In genomic region chr3:66762446-66762845, GRCm38 (mm10) we compare ENCODE assay signal across 23 mouse cellular contexts.
DNase-seq lines count a peak whose midpoint lies in the region; ATAC-seq lines count a peak whose summit lies in the region.
"Had no signal": no experiment of that assay in that cellular context is flagged by ENCODE, and none has a peak within 500 bp of the region (broad histone marks: within the 10 kb centered on the region; RNA-seq: fewer than 3 reads in every experiment).

No protein-coding gene starts in this region.

- DNase-seq in embryonic facial prominence, embryonic 14.5 days (ENCODE audit: low spot score) = peak; percentile 11
- no peak for DNase-seq in embryonic facial prominence, embryonic 10.5 days (ENCODE audit: low spot score)
- peak; percentile 82 for DNase-seq in 3T3-L1 (ENCODE audit: low read depth, low spot score)
- DNase-seq in NIH3T3 (ENCODE audit: low read depth) = peak; percentile 61
- DNase-seq in cerebellum, postnatal 14 days = no peak
- DNase-seq: adrenal gland, adult 2 months; adrenal gland, adult 8-10 months; adrenal gland, postnatal 10 days; adrenal gland, postnatal 14 days; adrenal gland, postnatal 25 days; adrenal gland, postnatal 36 days; B cell, adult 2 months; cerebellum, adult 11 months; cerebellum, adult 11-12 months; cerebellum, adult 18-20 months; cerebellum, adult 2 months; cerebellum, adult 8-10 months had no signal

- no peak overlapping the region for H3K9ac ChIP-seq in embryonic facial prominence, embryonic 14.5 days (ENCODE audit: low read depth, low read length)

- no peaks in the 10 kb centered on the region for H3K4me1 ChIP-seq in embryonic facial prominence, embryonic 14.5 days (ENCODE audit: control insufficient read depth, insufficient read depth, low read length)
- no peaks in the 10 kb centered on the region for H3K4me1 ChIP-seq in embryonic facial prominence, embryonic 10.5 days

- H3K4me3 ChIP-seq in embryonic facial prominence, embryonic 14.5 days (ENCODE audit: low read depth, low read length) = no peak overlapping the region
- H3K4me3 ChIP-seq in embryonic facial prominence, embryonic 10.5 days = no peak overlapping the region

- no peak overlapping the region for H3K4me2 ChIP-seq in embryonic facial prominence, embryonic 14.5 days (ENCODE audit: low read depth, low read length)

- no peaks in the 10 kb centered on the region for H3K9me3 ChIP-seq in embryonic facial prominence, embryonic 14.5 days (ENCODE audit: control insufficient read depth, low read length)
- H3K9me3 ChIP-seq in embryonic facial prominence, embryonic 10.5 days = no peaks in the 10 kb centered on the region
- H3K9me3 ChIP-seq: G1E had no signal

- H3K27ac ChIP-seq in embryonic facial prominence, embryonic 14.5 days (replicated peaks; ENCODE audit: low read depth, low read length) = 0 out of 2 replicates have a peak overlapping the region, but pooled peaks have one; percentile 0
- no peak overlapping the region for H3K27ac ChIP-seq in embryonic facial prominence, embryonic 10.5 days (replicated peaks)

- no peaks in the 10 kb centered on the region for H3K27me3 ChIP-seq in embryonic facial prominence, embryonic 14.5 days (replicated peaks; ENCODE audit: control insufficient read depth, insufficient read depth, low read length)
- no peaks in the 10 kb centered on the region for H3K27me3 ChIP-seq in embryonic facial prominence, embryonic 10.5 days (replicated peaks; ENCODE audit: low read depth, poor library complexity, severe bottlenecking)
- H3K27me3 ChIP-seq: CH12.LX had no signal

- H3K36me3 ChIP-seq in embryonic facial prominence, embryonic 14.5 days (ENCODE audit: control insufficient read depth, insufficient read depth, low read length) = no peaks in the 10 kb centered on the region
- no peaks in the 10 kb centered on the region for H3K36me3 ChIP-seq in embryonic facial prominence, embryonic 10.5 days (replicated peaks)
- H3K36me3 ChIP-seq: G1E had no signal

- WGBS in embryonic facial prominence, embryonic 14.5 days = 51% methylated on average over 3 of the region's 3 CpGs
- 87% methylated on average over 3 of the region's 3 CpGs for WGBS in embryonic facial prominence, embryonic 10.5 days

- no peak for ATAC-seq in embryonic facial prominence, embryonic 14.5 days (ENCODE audit: low read depth)
- ATAC-seq in megakaryocyte-erythroid progenitor cell, adult 5-6 weeks (replicated peaks; ENCODE audit: low FRiP score, low TSS enrichment, poor library complexity, severe bottlenecking) = no peak
- ATAC-seq: activated CD4-positive, CD25-positive, alpha-beta regulatory T cell, adult 4 months; CD4-positive, CD25-positive, alpha-beta regulatory T cell, adult 4 months; Patski had no signal

Comparison
In these comparisons a context has a peak if more than half of its experiments do, and no peak if none do; other contexts are left out.
1. DNase-seq: peak in embryonic facial prominence, embryonic 14.5 days (single experiment), 3T3-L1 (single experiment) and NIH3T3 (single experiment); none in embryonic facial prominence, embryonic 10.5 days (single experiment) and cerebellum, postnatal 14 days (0 of 2).